Mouse (Mus musculus): ENCODE results near the gene Prdx1.

The Prdx1 gene

DNA sequence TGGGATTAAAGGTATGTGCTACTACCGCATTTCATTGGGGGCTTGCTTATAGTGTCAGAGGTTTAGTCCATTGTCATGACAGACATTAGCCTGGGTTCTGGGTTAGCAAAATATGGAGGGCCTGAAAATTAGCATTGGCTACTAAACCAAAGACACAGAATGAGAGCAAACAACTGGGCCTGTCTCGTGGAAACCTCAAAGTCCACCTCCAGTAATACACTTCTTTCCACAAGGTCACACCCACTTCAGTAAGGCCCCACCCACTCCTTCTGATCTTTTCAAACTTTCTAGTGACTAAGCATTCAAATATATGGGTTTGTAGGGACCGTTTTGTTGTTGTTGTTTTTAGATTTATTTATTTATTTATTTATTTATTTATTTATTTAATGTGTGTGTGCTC is 44.2 kb downstream of the Prdx1 start:
- DNase-seq (ENCODE audit: extremely low spot score), result no peak

DNA sequence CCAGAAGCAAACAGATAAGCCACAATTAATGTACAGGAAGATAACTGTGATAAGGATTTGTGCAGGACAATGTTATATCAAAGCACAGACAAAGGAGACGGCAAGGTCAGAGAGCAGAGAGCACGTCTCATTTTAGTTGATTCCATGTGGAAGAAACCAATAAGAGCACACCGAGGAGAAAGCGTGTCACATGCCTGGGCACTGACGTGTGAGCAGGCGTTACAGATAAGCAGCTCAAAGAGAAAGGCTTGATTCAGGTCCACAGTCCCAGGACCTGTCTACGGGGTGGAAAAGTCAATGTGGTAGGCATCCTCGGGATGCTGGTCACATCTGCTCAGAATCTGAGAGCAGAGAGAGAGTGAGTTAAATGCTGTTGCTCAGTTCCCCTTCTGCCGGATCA is 45.7 kb downstream of the Prdx1 start:
- DNase-seq (ENCODE audit: extremely low spot score), result no peak

DNA sequence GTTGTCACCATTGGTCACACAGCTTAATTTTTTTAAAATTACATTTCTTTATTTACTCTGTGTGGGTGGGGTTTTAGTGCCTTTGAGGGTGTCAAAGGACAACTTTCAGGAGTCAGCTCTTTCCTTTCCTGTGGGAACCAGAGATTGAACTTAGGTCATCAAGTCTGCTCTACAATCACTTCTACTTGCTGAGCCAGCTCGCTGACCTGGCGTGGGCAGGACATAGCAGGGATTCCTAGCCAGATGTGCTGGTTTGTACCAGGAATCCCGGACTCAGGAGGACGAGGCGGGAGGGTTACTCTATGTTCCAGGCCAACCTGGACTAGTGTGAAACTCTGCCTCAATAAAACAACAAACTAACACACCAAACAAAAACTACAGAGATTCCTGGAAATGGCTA is 47.0 kb downstream of the Prdx1 start:
- no peak for DNase-seq (ENCODE audit: extremely low spot score)

DNA sequence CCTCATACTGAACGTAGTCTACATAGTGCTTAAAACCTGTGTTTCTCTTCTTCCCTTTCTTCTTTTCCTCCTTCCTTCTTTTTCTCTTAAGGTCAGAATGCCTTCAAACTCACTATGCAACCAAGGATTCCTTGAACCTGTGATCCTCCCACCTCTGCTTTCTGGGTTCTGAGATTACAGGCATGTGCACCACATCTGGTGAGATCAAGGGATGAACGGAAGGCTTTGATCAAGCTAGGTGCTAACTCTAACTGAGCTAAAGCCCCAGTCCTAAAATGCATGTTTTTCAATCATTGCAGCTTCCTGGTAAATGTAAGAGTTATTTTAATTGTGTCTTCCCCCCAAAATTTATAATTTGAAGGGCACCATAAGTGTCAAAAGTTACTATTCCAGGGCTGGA is 49.7 kb downstream of the Prdx1 start:
- DNase-seq (ENCODE audit: extremely low spot score), result no peak

DNA sequence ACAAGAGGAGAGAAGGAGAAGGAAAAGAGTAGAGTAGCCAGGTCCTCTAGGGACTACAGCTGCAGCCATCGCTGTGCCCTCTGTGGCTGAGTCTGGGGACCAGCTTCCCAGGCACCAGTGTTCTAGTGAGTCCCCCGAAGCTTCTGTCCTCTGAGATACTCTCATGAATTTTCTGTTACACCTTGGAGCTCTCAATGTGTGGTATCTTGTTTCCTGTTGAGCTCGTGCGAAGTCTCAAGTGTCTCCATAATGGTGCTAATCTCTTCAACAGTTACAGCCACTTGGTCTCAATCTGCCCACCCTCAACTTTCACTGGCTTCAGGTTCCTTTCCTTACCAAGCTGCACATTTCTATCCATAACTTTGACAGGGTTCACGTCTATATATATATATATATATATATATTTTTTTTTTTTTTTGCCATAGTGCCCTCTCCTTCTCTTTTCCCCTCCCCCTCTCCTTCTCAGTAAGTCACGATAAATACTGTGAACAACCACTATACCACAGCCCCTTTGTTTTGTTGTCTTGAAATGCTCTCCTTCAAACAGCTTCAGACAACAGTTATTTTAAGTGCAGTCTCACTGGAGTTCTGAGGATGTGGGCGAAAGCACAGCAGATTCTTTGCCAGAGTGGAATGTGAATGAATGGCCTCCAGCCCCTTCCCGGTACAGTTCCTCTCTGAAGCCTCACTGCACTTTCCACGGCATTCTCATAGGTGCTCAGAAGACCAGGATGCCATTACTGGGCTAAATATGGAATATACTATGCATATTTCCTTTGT is 53.8 kb downstream of the Prdx1 start:
- DNase-seq (ENCODE audit: extremely low spot score), result no peak

DNA sequence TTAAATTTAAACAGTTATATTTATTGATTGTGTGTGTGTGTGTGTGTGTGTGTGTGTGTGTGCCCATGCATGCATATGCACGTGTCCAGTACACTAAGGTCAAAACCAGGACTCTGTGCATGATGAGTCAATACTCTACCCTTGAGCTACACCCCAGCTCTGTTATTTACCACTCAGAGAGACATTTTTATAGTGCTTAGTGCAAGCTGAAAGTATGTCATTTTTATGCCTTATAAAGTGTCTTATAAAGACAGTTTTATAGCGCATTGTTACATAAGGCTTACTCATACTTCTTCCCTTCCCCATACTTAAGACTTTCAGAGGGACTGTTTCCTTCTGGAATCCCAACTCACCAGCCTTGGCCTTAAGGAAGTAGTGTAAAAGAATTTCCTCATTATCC is 64.4 kb downstream of the Prdx1 start:
- DNase-seq (ENCODE audit: extremely low spot score), result no peak

Data from embryo, embryonic 9.5 days (tissue).